Mouse (Mus musculus) kidney, postnatal 10 days (tissue): ENCODE results near the gene Abhd10.

Experiments
- DNase-seq: peaks from one replicate; pipeline ENCODE4 v3.0.0; 2021; ENCODE audit warnings: mixed read lengths

Gene Abhd10

DNA sequence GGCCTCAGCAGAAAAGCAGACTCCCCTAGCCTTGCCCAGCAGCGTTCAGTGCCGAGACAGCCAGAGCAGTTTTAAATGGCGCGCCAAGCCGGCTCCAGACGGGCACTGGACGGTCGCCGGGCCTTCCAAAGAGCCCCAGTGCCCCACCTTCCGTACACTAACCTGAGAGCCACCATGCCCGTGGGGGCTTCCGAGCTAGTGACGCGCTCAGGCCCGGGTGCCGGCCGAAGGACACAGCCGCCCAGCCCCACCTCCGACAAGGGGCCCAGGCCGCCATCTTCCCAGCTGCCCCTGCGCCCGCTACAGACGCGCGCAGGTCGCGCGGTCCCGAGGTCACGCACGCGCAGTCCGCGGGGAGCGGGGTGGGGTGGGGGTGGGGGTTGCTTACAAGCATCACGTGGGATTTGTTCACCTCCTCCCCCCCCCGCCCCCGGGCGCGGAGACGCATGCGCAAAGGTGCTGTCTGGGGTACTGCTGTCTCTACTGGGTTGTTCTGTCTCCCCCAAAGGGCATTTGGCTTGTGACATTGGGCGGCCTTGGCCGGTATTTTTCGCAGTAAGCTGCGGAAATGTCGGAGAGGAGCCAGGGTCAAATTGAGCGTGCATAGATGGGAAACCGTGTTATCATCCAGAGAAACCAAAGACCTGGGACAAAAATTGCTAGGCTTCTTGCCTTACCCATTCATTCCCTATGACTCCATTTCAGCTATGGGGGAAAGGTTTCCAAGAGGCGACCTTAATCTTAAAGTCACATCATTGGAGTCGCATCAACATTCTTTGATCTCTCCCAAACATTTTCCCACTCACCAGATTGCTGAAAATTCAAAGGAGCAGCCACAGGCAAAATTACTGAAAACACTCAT lies at the start of gene Abhd10:
TSS of gene Abhd10 (minus strand) at position 341 of the 862 bp plus-strand sequence.
- DNase-seq, result peak; percentile 98

- no peak for DNase-seq
Observed at GRCm38 (mm10) chr16:45791286-45791685, 48.5 kb upstream of the Abhd10 start.

DNA sequence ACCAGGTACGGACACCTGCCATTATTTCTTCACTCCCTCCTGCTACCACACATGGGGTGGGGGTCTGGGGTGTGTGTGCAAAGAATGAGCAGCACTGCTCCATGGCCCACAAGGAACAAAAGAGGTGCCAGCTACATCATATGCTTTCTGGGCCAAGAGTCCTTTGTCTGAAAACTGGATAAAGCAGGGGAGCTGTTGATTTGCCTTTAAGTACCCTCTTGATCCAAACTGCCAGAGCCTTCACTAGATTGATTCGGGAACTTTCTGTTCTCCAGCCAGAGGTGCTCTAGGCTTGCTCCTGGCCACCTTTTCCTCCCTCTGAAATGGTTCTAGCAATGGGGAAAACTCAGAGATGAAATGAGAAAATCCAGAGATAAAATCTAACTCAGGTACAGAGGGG lies 46.6 kb upstream of the Abhd10 start:
- no peak for DNase-seq

GRCm38 (mm10) chr16:45787650-45788049 lies 44.9 kb upstream of the Abhd10 start:
- DNase-seq, result no peak

DNA sequence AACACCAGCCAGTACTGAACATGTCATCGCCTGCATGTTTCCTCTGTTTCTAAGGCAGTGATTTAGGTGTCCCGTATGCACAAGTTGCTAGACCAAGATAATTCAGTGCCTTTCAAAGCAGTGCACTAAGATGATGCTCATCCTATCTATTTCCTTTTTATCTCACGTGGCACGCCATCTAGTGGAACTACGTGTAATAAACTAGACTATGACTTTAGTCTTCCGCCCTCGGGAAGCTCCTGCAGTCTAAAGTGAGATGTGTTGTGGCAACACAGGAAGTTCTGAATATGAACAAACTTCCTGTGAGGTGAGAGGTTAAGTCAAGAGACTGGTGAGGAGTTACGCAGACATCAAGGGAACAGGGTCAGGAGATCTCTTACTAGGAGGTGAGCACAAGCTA lies 43.9 kb upstream of the Abhd10 start:
- peak; percentile 30 for DNase-seq

GRCm38 (mm10) chr16:45780001-45780400 lies 37.2 kb upstream of the Abhd10 start:
- DNase-seq, result no peak

DNA sequence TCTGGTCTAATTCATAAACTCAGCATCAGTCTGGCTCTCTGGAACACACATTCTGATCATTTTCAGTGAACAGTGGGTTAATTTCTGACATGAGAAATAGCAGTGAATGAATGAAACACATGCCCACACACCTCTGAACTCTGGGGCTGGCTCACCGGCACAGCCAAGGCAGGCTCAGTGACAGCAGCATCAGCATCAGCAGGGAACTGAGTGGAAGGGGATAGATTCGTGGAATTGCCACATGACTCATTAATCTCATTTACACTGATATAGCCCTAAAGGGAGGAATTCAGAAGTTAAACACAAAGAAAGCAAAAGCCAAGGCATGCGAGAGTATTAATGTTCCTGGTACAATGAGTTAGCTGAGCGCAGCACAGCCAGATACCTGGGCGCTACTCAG lies 32.1 kb upstream of the Abhd10 start:
- DNase-seq, result no peak

- no peak for DNase-seq
Observed at GRCm38 (mm10) chr16:45770914-45771313, 28.2 kb upstream of the Abhd10 start.

GRCm38 (mm10) chr16:45767853-45768640 lies 25.3 kb upstream of the Abhd10 start:
- DNase-seq, result peak; percentile 32

DNA sequence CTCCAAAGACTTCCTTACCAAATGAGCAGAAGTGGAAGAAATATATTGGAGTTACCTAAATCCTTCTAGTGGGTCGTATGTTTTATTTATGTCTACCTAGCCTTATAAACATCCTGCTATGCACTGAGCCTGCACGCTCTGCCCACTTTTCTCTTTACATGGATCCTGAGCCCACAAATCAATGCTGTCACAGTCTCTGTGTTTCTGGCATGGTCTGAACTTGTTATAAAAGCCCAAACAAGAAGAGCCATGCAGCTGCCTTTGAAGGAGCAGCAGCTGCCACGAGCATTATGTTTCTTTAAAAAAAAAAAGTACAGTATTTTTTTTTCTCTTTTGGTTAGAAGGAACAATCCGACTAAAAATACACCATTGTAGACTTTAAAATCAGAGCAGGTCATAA lies 24.7 kb upstream of the Abhd10 start:
- no peak for DNase-seq

DNA sequence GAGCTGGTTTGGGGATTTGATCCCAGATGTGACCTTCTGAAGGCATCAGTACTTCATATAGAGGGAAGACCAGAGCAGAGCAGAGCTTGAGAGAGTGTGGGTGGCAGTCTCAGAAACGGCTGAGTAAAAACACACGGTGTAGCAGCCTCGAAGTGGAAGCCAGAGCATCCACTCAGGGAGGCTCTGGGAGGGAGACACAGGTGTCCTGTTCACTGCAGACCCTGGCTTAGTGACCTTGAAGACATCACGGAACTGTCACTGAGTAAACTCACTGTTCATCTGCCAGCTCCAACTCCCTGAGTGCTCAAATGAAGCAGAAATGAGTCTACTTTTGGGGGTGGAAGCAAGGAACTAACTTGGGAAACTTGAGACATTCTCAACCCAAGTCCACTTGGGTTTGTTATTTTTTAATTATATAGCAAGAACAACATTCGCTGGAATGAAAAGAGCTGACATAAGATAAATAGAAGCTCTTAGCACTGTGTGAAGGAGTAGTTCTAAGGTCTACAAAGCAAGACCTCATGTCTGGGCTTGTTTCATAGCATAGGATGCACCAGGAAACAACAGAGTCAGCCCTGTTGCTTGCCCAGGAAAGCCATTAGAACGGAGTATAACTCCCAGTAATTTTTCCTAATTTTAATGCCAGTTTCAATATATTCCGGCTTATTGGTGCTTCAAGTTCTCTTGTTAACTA lies 23.2 kb upstream of the Abhd10 start:
- no peak for DNase-seq

GRCm38 (mm10) chr16:45765102-45765501 lies 22.3 kb upstream of the Abhd10 start:
- DNase-seq, result no peak

- DNase-seq, result no peak
Observed at GRCm38 (mm10) chr16:45762859-45763505, 20.2 kb upstream of the Abhd10 start.

DNA sequence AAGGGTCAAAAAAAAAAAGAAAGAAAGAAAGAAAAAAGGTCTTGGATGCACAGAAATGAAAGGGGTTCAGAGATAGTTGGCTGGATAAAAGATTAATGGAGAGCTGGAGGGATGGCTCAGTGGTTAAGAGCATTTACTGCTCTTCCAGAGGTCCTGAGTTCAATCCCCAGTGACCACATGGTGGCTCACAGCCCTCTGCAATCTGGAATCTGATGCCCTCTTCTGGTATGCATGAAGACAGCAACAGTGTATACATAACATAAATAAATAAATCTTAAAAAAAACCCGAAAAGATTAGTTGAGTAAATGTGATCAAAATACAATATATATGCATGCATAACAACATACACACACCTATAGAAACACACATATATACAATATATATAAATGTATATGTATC lies 18.7 kb upstream of the Abhd10 start:
- DNase-seq, result no peak

DNA sequence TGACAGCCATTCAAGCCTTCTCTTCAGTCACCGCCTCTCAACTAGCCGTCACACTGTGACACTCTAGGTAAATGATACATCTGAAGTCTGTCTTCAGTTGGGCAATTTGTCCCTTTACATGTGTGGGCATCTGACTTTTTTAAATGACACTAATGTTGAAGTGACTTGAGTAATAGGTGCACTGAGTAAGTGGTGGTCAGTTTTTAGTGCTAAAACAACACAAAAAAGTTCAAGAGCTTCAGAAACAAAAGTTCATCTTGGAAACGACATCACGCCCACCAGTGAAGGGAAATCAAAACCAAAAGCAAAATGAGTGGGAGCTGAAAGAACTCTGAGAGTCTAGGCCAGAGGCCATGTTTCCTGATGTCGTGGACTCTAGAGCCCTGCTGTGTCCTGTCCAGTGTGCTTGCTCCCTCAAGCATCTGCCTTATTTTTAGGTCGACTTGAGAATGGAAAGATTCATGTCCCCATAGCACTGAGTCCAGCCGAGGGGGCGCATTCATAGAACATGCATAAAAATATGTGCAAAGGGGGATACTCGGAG lies 16.0 kb upstream of the Abhd10 start:
- no peak for DNase-seq

GRCm38 (mm10) chr16:45757421-45758078 lies 14.8 kb upstream of the Abhd10 start:
- peak; percentile 81 for DNase-seq

- DNase-seq, result peak; percentile 50
Observed at GRCm38 (mm10) chr16:45756855-45757254, 14.1 kb upstream of the Abhd10 start.

GRCm38 (mm10) chr16:45743591-45744144 lies 913 bp upstream of the Abhd10 start:
- no peak for DNase-seq

GRCm38 (mm10) chr16:45737880-45738279 lies 4.9 kb downstream of the Abhd10 start:
- no peak for DNase-seq

GRCm38 (mm10) chr16:45736724-45737123 lies 6.0 kb downstream of the Abhd10 start:
- DNase-seq, result no peak

- DNase-seq, result peak; percentile 32
Observed at GRCm38 (mm10) chr16:45729163-45729562, 13.6 kb downstream of the Abhd10 start.

GRCm38 (mm10) chr16:45724742-45725102 lies 18.0 kb downstream of the Abhd10 start:
- DNase-seq, result no peak
